ENCODE assay signal across 8 mouse cellular contexts in the genomic region with DNA sequence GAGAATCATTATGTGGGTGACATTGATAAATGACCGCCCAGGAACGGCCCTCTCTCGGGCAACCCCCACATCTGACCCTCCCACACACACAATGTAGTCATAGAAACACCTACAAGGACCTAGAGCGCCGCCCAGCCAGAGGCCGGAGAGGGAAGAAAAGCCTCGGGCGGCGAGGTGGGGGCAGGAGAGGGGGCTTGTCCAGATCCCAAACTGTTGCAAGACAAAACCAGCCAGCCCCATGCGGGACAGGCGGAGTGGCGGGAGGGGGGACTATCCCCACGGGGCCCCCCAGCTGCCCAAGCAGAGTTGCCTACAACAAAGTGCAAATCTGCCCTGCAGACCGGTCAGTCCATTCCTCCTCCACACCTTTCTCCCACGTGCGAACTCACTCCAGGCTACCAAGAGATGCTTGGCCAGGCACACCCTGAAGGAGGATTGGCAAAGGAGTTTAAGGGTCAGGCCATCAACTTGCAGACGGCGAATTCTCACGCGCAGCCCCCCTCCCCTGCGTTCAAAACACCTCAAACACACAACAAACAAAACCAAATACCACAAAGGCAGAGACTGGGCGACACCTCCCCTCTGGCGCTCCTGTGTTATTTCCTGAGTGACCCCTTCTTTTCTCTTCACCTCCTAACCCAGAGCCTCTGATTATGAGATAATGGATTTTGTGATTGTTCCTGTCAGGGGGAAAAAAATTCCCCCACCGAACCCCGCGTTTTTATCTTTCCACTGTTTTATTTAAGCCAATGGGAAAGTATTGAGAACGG.
DNase-seq lines count a peak whose midpoint lies in the region; ATAC-seq and TF ChIP-seq lines count a peak whose summit lies in the region.
"Had no signal": no experiment of that assay in that cellular context is flagged by ENCODE, and none has a peak within 500 bp of the region (broad histone marks: within the 10 kb centered on the region; RNA-seq: fewer than 3 reads in every experiment).

No protein-coding gene starts in this region.

- DNase-seq in ZHBTc4 (ENCODE audit: low read depth, low spot score), result peak; percentile 45
- DNase-seq in kidney, adult 8-10 months, result peak; percentile 31 to 36
- no peak for DNase-seq in Muller cell, postnatal 12 days (ENCODE audit: inconsistent ontology term)
- DNase-seq in gastrocnemius, postnatal 14 days, result no peak

- peak overlapping the region; percentile 52 for H3K4me3 ChIP-seq in E14TG2a.4 (replicated peaks; ENCODE audit: low read length)
- peak overlapping the region; percentile 26 for H3K4me3 ChIP-seq in forebrain, embryonic 13.5 days
- H3K4me3 ChIP-seq in midbrain, embryonic 12.5 days, result peak overlapping the region; percentile 27
- H3K4me3 ChIP-seq: myocyte had no signal

- peaks cover 53% of the 10 kb centered on the region for H3K4me1 ChIP-seq in E14TG2a.4 (replicated peaks; ENCODE audit: low read depth, low read length)
- H3K4me1 ChIP-seq in forebrain, embryonic 13.5 days, result peaks cover 55% of the 10 kb centered on the region
- peaks cover 42% of the 10 kb centered on the region for H3K4me1 ChIP-seq in midbrain, embryonic 12.5 days

- peak overlapping the region; percentile 62 for H3K9ac ChIP-seq in forebrain, embryonic 13.5 days
- 0 out of 2 replicates have a peak overlapping the region, but pooled peaks have one; percentile 11 for H3K9ac ChIP-seq in midbrain, embryonic 12.5 days (replicated peaks)

- no peaks in the 10 kb centered on the region for H3K9me3 ChIP-seq in E14TG2a.4 (ENCODE audit: low read length)
- H3K9me3 ChIP-seq in forebrain, embryonic 13.5 days (replicated peaks), result no peaks in the 10 kb centered on the region
- H3K9me3 ChIP-seq in midbrain, embryonic 12.5 days, result no peaks in the 10 kb centered on the region

- intact Hi-C loops in gastrocnemius, postnatal 14 days (cut with DNase I; ENCODE audit: low total_unique reads), result loop anchor here (10.0 kb wide), 2 partner anchors 205 to 245 kb away; a partner anchor contains a TSS

- peak overlapping the region; percentile 62 for H3K4me2 ChIP-seq in forebrain, embryonic 13.5 days
- H3K4me2 ChIP-seq in midbrain, embryonic 12.5 days (replicated peaks), result peak overlapping the region; percentile 54

- no peak for TF ChIP-seq CTCF in E14TG2a.4 (conservative IDR thresholded peaks at IDR 0.05; ENCODE audit: low read length)

- WGBS in forebrain, embryonic 13.5 days, result 1% methylated on average over 25 of the region's 27 CpGs
- under 1% methylated on average over 26 of the region's 27 CpGs for WGBS in midbrain, embryonic 12.5 days

- H3K36me3 ChIP-seq in E14TG2a.4 (ENCODE audit: insufficient read depth, low read length), result no peaks in the 10 kb centered on the region
- peaks cover 12% of the 10 kb centered on the region for H3K36me3 ChIP-seq in forebrain, embryonic 13.5 days (ENCODE audit: poor library complexity, severe bottlenecking)
- H3K36me3 ChIP-seq in midbrain, embryonic 12.5 days, result no peaks in the 10 kb centered on the region

- H3K27me3 ChIP-seq in E14TG2a.4 (ENCODE audit: insufficient read depth, low read length), result peaks cover 83% of the 10 kb centered on the region
- peaks cover 10% of the 10 kb centered on the region; the same call in 1 of the 2 replicates for H3K27me3 ChIP-seq in forebrain, embryonic 13.5 days
- H3K27me3 ChIP-seq in midbrain, embryonic 12.5 days, result peaks cover 42% of the 10 kb centered on the region

- peak overlapping the region; percentile 90 for H3K27ac ChIP-seq in forebrain, embryonic 13.5 days
- peak overlapping the region; percentile 35; the same call in 1 of the 2 replicates for H3K27ac ChIP-seq in midbrain, embryonic 12.5 days (replicated peaks)

- peak; percentile 48 for ATAC-seq in forebrain, embryonic 13.5 days
- ATAC-seq in midbrain, embryonic 12.5 days (ENCODE audit: low FRiP score, low read depth), result peak; percentile 51

Comparison
In these comparisons a context has a peak if more than half of its experiments do, and no peak if none do; other contexts are left out.
1. DNase-seq: peak in ZHBTc4 (single experiment) and kidney, adult 8-10 months (2 of 2); none in Muller cell, postnatal 12 days (single experiment) and gastrocnemius, postnatal 14 days (single experiment).
2. Peak in every context shown above with its lines, with median percentiles within 50 percentile points of each other: H3K4me3 ChIP-seq.